Mouse (Mus musculus): ENCODE data around the gene Larp4.

Larp4 gene

DNA sequence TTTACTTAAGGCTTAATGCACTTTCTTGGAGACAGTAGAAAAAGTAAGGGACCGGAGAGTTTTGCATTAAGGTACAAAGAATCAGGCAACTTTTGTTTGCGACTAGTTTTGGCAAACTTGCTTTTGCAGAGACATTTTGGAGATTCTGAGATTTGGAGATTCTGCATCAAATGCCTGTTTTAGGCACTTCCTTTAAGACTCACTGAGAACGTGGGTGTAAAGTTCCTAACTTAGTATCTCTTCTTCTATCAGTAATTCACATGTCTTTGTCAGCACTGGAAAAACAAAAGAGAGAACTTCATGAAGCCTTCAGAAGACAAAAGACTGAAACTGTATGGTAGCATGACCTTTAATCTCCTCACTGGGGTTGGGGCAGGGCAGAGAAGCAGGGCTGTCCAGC is 87.8 kb downstream of the Larp4 start:
- no peak for DNase-seq (ENCODE audit: low spot score in 2 of 2)

DNA sequence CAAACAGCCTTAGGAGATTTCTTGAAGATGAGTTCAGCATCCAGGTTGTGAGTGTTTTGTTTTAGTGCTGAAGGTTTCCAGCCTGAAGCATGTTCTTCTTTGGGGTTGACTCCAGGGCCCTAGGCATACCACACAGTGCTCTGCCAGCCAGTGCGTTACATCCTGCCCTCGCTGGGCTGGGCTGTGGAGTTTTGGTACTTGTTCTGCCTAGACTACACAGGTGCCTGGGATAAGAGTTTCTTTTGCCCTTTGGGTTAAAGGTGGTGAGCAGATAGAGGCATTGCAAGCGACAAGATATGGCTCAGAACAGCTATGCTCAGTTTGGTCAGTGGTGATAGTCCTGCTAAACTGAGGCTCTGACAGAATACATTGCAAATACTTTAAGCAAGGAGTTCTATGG is 88.3 kb downstream of the Larp4 start:
- DNase-seq (ENCODE audit: low spot score in 2 of 2) = no peak

DNA sequence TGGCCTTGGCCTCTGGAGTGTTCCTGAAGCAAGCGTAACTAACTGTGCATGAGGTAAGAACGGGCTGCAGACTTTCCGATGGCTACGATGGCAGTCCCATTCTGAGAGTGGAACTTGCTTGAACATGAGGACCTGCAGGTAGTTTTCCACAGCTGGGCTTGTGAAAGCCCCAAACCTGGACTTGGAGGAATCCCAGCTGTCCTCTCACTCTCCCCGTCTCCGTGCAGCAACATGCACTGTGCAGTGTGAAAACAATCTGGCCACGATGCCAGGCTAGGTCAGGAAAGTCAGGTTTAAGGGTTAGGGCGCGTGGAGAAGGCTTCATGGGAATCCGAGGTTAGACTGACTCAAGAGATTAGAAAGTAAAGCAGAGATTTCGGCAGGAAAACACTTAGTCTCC is 89.0 kb downstream of the Larp4 start:
- DNase-seq (ENCODE audit: low spot score in 2 of 2) = no peak

DNA sequence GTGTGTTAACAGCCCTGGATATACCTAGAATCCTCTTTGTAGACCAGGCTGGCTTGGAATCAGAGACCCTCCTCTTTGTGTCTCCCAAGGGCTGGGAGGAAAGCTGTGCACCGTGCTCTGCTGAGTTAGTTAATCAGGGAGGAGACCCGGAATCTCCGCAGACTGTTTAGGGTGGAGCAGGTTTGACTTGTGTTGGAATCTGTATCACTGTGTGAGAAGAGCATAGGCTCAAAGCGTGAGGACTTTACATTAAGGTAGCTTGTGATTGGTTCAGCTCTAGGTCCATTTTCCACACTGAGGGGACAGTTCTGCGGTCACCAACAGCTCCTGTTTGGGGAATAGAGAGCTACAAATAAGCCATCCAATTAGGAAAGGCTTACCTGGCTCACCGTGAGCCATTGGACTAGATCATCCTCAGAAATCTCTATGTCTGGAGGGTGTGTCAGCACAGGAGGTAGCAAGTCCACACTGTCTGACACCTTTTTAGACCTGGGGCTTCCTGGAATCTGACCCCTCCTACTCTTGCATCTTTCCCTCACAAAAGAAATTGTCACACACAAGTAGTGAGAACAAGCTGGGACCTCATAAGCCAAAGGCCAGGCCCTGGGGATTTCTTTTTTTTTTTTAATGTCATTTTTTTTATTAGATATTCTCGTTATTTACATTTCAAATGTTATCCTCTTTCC is 89.9 kb downstream of the Larp4 start:
- DNase-seq (ENCODE audit: low spot score in 2 of 2) = no peak

DNA sequence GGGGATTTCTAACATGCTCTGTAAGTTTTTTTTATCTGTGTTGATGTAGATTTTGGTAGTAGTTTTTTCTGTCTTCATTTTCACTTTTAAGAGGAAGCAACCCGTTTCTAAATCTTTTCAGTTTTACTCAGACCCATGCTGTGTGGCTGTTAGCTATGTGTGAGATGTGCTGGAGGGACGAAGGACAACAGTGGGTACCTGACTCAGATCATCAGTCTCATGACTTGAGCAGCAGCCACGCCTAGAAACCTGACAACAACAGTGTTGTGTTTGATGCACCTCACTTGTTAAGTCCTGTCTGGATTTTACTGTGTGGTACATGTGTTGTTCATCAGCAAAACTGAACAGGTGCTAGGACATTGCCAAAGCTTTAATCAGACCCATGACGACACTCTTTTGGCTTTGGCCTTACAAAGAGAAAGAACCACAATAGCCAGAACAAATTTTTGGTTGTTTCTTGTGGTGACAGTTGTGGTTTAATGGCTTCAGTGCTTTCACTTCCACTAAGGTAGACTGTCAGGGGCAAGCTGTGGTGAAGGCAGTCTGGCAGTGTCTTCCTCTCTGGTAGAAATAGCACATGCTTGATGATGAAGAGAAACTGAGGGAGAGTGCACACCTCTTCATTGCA is 90.8 kb downstream of the Larp4 start:
- DNase-seq (ENCODE audit: low spot score in 2 of 2) = no peak

DNA sequence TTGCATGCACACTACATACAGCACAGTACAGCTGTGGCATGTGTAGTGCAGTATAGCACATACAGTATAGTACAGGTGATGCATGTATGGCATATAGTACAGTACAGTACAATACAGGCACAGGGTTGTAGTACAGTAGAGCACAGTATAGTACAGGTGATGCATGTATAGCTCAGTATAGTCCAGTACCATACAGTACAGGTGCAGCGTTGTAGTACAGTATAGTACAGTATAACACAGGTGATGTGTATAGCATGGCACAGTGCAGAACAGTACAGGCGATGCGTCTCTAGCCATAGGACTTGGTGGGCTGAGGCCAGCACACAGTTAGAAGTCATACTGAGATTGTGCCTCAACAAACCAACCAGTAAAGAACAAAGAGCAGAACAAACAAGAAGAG is 91.5 kb downstream of the Larp4 start:
- no peak for DNase-seq (ENCODE audit: low spot score in 2 of 2)

DNA sequence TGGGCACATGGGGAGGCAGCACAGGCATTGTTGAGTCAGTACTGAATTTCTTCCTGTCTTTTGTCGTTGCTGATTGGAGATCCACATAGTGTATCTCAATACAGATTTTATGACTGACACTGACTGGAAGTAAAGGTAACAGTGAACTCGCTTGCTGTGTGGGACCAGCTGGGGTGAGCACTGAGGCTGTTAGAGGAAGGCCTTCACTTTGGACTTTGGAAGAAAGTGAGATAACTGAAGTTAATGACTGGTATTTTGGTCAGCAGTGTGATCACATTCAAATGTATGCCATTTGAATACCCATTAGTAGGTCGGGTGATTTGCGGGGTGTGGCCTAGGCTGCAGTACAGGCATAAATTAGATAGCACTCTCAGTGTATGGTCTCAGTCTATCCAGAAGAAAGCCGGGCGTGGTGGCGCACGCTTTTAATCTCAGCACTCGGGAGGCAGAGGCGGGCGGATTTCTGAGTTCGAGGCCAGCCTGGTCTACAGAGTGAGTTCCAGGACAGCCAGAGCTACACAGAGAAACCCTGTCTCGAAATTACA is 93.4 kb downstream of the Larp4 start:
- DNase-seq (ENCODE audit: low spot score in 2 of 2) = no peak

Measured in urinary bladder, adult 18-20 months (tissue).